Mouse (Mus musculus) lung, embryonic 14.5 days (tissue): Measurements from ENCODE around the gene Fkbp15. TPM values are rescaled to one million over a fixed set of nuclear protein-coding genes. Genes with fewer than 3 reads are reported as not detected.

ENCODE experiments used
- ATAC-seq: fragments of 200-750 bp; cut with Nextera tagmentation; 2 replicates; pipeline ENCODE4 v1.8.0; 2017; ENCODE audit warnings: mild to moderate bottlenecking, moderate TSS enrichment, moderate library complexity; ENCODE audit not compliant: insufficient read depth
- DNase-seq: peaks from one replicate; pipeline ENCODE4 v3.0.0-alpha.2; 2015
- H3K27ac ChIP-seq: fragments of 300-500 bp; sonication (generic); 2 replicates; pipeline ENCODE4 v1.5.1; 2014; ENCODE audit warnings: low read depth, mild to moderate bottlenecking, moderate library complexity
- H3K27me3 ChIP-seq: fragments of 300-500 bp; sonication (generic); 2 replicates; pipeline ENCODE4 v1.6.1; 2014; ENCODE audit warnings: low read length, control low read depth; ENCODE audit not compliant: insufficient read depth
- H3K36me3 ChIP-seq: fragments of 300-500 bp; sonication (generic); 2 replicates; pipeline ENCODE4 v1.6.1; 2014; ENCODE audit warnings: control low read depth; ENCODE audit not compliant: insufficient read depth
- H3K4me1 ChIP-seq: fragments of 300-500 bp; sonication (generic); 2 replicates; pipeline ENCODE4 v1.6.1; 2014; ENCODE audit warnings: antibody characterized with exemption, control low read depth; ENCODE audit not compliant: insufficient read depth
- H3K4me2 ChIP-seq: fragments of 300-500 bp; sonication (generic); 2 replicates; pipeline ENCODE4 v1.6.1; 2014; ENCODE audit warnings: mild to moderate bottlenecking
- H3K4me3 ChIP-seq: fragments of 300-500 bp; sonication (generic); 2 replicates; pipeline ENCODE4 v1.5.1; 2014; ENCODE audit warnings: low read depth, low read length
- H3K9ac ChIP-seq: fragments of 300-500 bp; sonication (generic); 2 replicates; pipeline ENCODE4 v1.6.1; 2014
- H3K9me3 ChIP-seq: fragments of 300-500 bp; sonication (generic); 2 replicates; pipeline ENCODE4 v1.6.1; 2016; ENCODE audit warnings: low read depth, low read length, control low read depth
- CTCF ChIP-seq: IDR thresholded peaks from 2 replicates; pipeline ENCODE4 v1.5.1; 2016; ENCODE audit warnings: antibody characterized with exemption, low read depth
- WGBS: fragments of 180-500 bp; shearing (Covaris S2); extraction: QIAGEN DNeasy Blood & Tissue Kit; methylation state at CpG from one replicate; pipeline ENCODE4 v1.1.7; 2014; 5-methylcytosine and 5-hydroxymethylcytosine counted together
- polyA plus RNA-seq: library from polyadenylated mRNA; unstranded; fragments of >200 nt; fragmentation: Nextera tagmentation; extraction: Ambion mirVana; gene quantifications from 2 replicates; pipeline ENCODE4 v1.2.1, GENCODE M21; 2014

Gene Fkbp15
- polyA plus RNA-seq, 1 experiment from 2014 or later = 26.6 TPM

DNA sequence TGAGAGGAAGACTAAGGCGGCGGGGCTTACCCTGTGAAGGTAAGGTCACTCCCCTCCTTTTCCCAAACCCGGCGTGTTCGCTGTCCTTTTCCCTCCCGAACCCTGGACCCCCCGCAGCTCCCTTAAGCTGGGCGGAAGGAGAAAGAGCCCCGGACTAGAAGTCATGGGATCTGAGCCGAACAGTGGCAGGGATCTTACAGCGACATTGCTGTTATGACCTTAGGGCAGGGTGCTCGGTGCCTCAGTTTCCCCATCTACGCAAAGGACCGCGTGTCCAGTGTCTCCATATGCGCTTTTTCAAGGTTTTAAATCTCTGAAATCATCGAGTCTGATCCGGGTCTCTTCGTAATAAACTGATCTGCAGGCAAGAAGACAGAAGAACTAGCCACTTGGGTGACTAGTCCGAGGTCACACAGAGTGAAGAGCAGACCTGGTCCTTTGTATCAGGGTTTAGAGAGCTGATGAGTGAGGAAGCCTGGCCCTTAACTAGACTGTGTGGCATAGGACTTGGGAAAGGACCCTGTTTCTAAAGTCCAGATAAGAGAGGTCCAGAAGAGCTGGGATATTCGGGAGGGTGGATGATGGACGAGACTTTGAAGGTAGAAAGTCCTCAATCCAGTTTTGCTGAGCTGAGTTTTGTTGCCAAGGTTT lies 582 bp upstream of the Fkbp15 start:
- Histone ChIP-seq H3K4me1 (0 out of 2 replicates have a peak, but pooled peaks cover 7% of the 10 kb centered on the region), H3K9me3 (no peaks in the 10 kb centered on the region), H3K4me3 (peak overlapping the region; percentile 77), H3K4me2 (peak overlapping the region; percentile 70), H3K27ac (peak overlapping the region; percentile 58; the same call in 1 of the 2 replicates), H3K27me3 (no peaks in the 10 kb centered on the region), H3K9ac (peak overlapping the region; percentile 63), H3K36me3 (no peaks in the 10 kb centered on the region)
- ATAC-seq (peak; percentile 8), DNase-seq (no peak)
- TF ChIP-seq CTCF = no peak
- under 1% methylated on average over 22 of the region's 22 CpGs for WGBS

DNA sequence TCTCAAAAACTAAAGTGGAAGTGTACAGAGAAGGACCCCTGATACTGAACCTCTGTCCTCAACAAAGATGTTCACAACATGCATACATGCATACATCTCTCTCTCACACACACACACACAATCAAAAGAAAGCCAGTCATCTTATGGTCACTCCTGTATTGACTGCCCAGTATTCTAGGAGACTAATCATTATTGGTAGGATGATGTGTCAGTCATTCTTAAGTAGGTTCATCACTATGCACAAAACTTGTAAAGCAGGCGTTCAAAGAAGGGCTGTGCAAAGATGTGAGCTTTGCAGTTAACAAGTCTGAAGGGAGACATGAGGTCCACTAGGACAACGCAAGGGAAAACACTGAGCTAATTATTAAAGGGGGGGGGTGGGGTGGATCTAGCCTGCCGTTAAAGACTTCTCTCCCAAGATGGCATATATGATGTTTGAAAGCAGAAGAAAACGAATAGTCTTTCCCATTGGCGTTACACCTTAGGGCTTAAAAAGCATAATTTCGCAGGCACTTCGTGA lies 1.0 kb downstream of the Fkbp15 start:
- Histone ChIP-seq H3K9me3 (no peaks in the 10 kb centered on the region), H3K27ac (no peak overlapping the region), H3K4me2 (peak overlapping the region; percentile 71), H3K9ac (peak overlapping the region; percentile 71), H3K27me3 (no peaks in the 10 kb centered on the region), H3K4me1 (0 out of 2 replicates have a peak, but pooled peaks cover 7% of the 10 kb centered on the region), H3K4me3 (peak overlapping the region; percentile 77), H3K36me3 (no peaks in the 10 kb centered on the region)
- ATAC-seq (no peak), DNase-seq (no peak)
- TF ChIP-seq CTCF = no peak
- WGBS = 41% methylated on average over 7 of the region's 7 CpGs

DNA sequence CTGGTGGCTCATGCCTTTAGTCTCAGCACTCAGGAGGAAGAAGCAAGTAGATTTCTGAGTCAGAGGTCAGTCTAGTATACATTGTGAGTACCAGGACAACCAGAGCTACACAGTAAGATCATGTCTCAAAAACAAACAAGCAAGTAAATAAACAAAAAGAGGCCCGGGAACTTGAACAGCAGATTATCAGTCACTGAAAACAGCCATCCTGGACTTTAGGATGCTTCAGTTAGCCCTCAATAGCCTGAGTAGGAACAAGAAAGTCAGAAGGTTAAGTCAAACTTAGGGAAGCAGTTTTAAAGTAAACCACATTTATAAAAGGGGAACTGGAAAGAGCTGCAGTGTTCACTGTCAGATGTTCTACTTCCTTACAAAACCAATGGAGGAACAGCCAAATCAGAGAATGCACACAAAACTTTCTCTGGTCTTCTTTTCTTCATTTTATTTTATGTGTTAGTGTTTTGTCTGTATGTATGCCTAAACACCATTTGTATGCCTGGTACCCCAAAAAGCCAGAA lies 2.7 kb downstream of the Fkbp15 start:
- Histone ChIP-seq H3K9ac (no peak overlapping the region), H3K4me2 (no peak overlapping the region), H3K27ac (no peak overlapping the region), H3K4me1 (0 out of 2 replicates have a peak, but pooled peaks cover 7% of the 10 kb centered on the region), H3K27me3 (no peaks in the 10 kb centered on the region), H3K9me3 (no peaks in the 10 kb centered on the region), H3K4me3 (no peak overlapping the region), H3K36me3 (no peaks in the 10 kb centered on the region)
- no peak for TF ChIP-seq CTCF
- DNase-seq = no peak
- 64% methylated on average over 1 of the region's 1 CpGs for WGBS
- no peak for ATAC-seq

DNA sequence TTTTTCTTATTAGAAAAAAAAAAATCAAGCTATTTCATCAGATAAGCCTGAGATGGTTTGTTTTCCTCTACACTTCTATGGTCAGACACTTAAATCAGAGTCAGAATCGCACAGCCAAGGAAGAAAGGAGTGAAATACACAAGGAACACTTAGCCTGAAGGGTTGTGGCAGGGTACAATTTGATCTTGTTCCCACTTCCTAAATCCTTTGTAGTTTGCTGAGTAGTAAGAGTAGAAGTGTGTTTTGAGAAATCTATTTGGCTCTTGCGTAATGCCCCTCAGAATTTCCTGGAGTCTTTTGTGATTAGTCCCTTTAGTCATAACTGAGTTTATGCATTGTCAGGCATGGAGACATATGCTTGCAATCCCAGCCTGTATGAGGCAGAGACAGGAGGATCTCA lies 11.0 kb downstream of the Fkbp15 start:
- TF ChIP-seq CTCF = no peak
- Histone ChIP-seq H3K4me3 (no peak overlapping the region), H3K4me1 (peaks cover 4% of the 10 kb centered on the region; the same call in 1 of the 2 replicates), H3K9ac (no peak overlapping the region), H3K27ac (no peak overlapping the region), H3K9me3 (no peaks in the 10 kb centered on the region), H3K4me2 (no peak overlapping the region), H3K27me3 (no peaks in the 10 kb centered on the region), H3K36me3 (peaks cover 34% of the 10 kb centered on the region)
- WGBS = 91% methylated on average over 2 of the region's 2 CpGs
- DNase-seq (peak; percentile 24), ATAC-seq (no peak)

DNA sequence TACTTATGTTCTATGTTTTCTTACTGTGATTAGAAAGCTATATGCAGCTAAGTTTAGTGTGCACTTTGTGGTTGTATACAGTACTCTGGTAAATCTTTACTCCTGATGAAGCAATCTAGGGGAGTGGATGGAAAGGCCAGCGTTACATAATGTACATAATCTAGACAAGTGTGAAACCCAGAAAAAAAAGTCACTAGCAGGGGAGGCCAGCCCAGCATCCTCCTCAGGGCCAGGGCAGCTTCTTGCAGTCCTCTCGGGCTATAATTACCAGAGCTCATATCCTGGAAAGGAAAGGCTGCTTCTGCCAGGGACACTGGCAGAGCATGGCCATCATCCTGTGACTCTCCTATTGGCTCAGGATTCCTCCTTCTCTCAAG lies 12.0 kb downstream of the Fkbp15 start:
- peak; percentile 53; the same call in 1 of the 2 replicates for ATAC-seq
- WGBS = 28% methylated on average over 2 of the region's 2 CpGs
- Histone ChIP-seq H3K4me1 (peaks cover 4% of the 10 kb centered on the region; the same call in 1 of the 2 replicates), H3K36me3 (peaks cover 41% of the 10 kb centered on the region), H3K27me3 (no peaks in the 10 kb centered on the region), H3K4me2 (peak overlapping the region; percentile 27; the same call in 1 of the 2 replicates), H3K9ac (peak overlapping the region; percentile 21; the same call in 1 of the 2 replicates), H3K27ac (peak overlapping the region; percentile 72), H3K9me3 (no peaks in the 10 kb centered on the region), H3K4me3 (no peak overlapping the region)
- TF ChIP-seq CTCF = no peak
- peak; percentile 50 for DNase-seq

DNA sequence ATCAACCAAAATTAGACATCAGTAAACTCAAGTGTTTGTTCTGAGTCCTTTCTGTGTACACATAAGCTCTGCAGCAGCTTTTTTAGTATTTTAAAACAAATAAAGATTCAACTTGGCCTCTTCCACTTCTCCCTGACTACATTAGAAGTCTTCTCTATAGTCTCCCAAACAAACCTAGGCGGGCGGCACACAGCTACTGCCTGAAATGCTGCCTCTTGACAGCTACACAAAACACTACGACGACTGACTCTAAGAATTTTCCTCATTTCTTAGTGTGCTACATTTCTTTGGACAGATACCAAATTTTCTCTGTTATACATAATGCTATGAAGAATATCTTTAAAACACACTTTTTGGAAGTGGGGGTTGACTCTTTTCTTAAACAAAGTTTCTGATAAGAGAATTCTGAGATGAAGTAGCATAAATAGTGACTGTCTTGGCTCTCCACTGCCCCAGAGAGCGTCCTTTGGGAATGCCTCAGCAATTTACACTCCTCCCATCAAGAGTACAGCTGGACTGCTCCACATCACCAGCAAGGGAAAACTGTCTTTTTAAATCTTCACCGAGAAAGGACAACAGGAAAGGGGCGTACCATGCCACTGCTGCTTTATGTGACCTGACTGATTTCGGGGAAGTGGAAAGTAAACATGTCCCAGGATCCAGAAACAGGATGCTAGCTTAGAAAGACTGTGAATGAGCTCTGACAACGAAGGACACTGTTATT lies 12.6 kb downstream of the Fkbp15 start:
- WGBS = 12% methylated on average over 9 of the region's 9 CpGs
- DNase-seq (peak; percentile 76), ATAC-seq (peak; percentile 90)
- Histone ChIP-seq H3K4me1 (peaks cover 4% of the 10 kb centered on the region; the same call in 1 of the 2 replicates), H3K9me3 (no peaks in the 10 kb centered on the region), H3K4me2 (peak overlapping the region; percentile 27; the same call in 1 of the 2 replicates), H3K4me3 (no peak overlapping the region), H3K27ac (peak overlapping the region; percentile 72), H3K27me3 (no peaks in the 10 kb centered on the region), H3K9ac (no peak overlapping the region), H3K36me3 (peaks cover 41% of the 10 kb centered on the region)
- TF ChIP-seq CTCF = no peak

DNA sequence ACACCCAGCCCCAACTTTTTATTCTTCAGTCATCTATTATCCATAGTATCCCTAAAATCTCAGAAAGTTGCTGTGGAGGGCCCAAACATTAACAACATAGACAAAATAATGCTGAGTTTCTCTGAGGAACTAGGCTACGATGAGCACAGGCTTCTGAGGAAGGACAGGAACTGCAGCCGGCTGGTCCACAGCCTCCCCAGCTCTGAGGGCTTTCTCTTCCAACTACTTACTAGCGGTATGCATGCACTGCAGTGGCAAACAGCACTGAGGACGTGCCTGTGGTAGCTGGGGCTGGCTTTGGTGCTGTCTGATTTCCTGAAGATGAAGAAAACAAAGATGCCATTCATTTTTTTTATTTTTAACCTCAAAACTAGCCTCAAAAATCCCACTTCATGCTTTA lies 14.5 kb downstream of the Fkbp15 start:
- Histone ChIP-seq H3K4me2 (no peak overlapping the region), H3K27me3 (no peaks in the 10 kb centered on the region), H3K4me3 (no peak overlapping the region), H3K9me3 (no peaks in the 10 kb centered on the region), H3K36me3 (peaks cover 38% of the 10 kb centered on the region), H3K27ac (no peak overlapping the region), H3K9ac (no peak overlapping the region), H3K4me1 (peaks cover 4% of the 10 kb centered on the region; the same call in 1 of the 2 replicates)
- DNase-seq (no peak), ATAC-seq (no peak)
- WGBS = 76% methylated on average over 4 of the region's 4 CpGs
- TF ChIP-seq CTCF = no peak
